Mouse (Mus musculus): ENCODE results near the gene Rab17. TPM values are rescaled to one million over a fixed set of nuclear protein-coding genes. Genes with fewer than 3 reads are reported as not detected.

The Rab17 gene
- polyA plus RNA-seq, 1 experiment from 2014 or later, result not detected

GRCm38 (mm10) chr1:90927308-90927707, 42.2 kb downstream of the Rab17 start:
- Histone ChIP-seq H3K27me3 (peaks cover 11% of the 10 kb centered on the region), H3K27ac (no peak overlapping the region), H3K36me3 (ENCODE audit: poor library complexity, severe bottlenecking) (no peaks in the 10 kb centered on the region), H3K4me1 (peaks cover 8% of the 10 kb centered on the region), H3K9ac (no peak overlapping the region), H3K9me3 (replicated peaks) (no peaks in the 10 kb centered on the region), H3K4me2 (no peak overlapping the region), H3K4me3 (no peak overlapping the region)
- WGBS, result 56% methylated on average over 15 of the region's 15 CpGs
- no peak for ATAC-seq

DNA sequence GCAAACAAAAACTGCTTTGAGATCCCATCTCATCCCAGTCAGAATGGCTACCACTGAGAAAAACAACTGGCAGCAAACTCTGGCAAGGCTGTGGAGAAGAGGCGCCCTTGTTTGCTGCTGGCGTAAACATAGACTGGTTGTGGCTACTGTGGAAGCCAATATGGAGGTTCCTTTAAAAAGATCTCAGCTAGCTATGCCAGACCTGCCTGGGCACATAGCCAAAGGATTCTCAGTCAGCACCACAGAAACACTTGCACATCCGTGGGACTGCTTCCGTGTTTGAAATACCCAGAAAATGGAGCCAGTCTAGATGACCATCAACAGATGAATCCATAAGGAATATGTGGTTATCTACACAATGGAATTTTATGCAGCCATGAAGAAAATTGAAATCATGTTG, 43.4 kb downstream of the Rab17 start:
- WGBS, result 78% methylated on average over 4 of the region's 4 CpGs
- Histone ChIP-seq H3K9me3 (replicated peaks) (no peaks in the 10 kb centered on the region), H3K4me1 (peaks cover 8% of the 10 kb centered on the region), H3K27ac (no peak overlapping the region), H3K9ac (no peak overlapping the region), H3K4me3 (no peak overlapping the region), H3K27me3 (peaks cover 11% of the 10 kb centered on the region), H3K36me3 (ENCODE audit: poor library complexity, severe bottlenecking) (no peaks in the 10 kb centered on the region), H3K4me2 (no peak overlapping the region)
- no peak for ATAC-seq

DNA sequence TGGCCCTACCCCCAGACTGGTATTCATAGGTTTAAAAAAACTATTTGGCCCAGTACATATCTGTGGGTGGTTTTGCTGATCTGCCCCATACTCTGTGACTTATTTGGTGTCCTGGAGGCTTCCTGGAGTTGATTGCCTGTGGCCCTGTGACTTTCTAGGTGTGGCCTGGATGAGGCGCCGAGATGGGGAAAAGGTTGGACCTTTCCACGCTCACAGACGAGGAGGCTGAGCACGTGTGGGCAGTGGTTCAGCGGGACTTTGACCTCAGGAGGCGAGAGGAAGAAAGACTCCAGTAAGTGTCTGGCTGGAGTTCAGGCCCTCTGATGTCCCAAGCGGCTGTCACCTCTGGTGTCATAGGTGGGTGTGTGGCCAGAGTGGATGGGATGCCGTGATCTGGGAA, 47.8 kb downstream of the Rab17 start:
- no peaks in the 10 kb centered on the region for H3K36me3 ChIP-seq (ENCODE audit: poor library complexity, severe bottlenecking)
- H3K27me3 ChIP-seq, result no peaks in the 10 kb centered on the region
- no peak overlapping the region for H3K4me3 ChIP-seq
- H3K4me1 ChIP-seq, result no peaks in the 10 kb centered on the region
- no peak overlapping the region for H3K27ac ChIP-seq
- no peak overlapping the region for H3K9ac ChIP-seq
- H3K9me3 ChIP-seq (replicated peaks), result peaks cover 6% of the 10 kb centered on the region; the same call in 1 of the 2 replicates
- no peak overlapping the region for H3K4me2 ChIP-seq
- 93% methylated on average over 9 of the region's 9 CpGs for WGBS
- no peak for ATAC-seq

- H3K27ac ChIP-seq, result no peak overlapping the region
- WGBS, result 53% methylated on average over 6 of the region's 6 CpGs
- peaks cover 8% of the 10 kb centered on the region; the same call in 1 of the 2 replicates for H3K4me1 ChIP-seq
- no peak overlapping the region for H3K4me3 ChIP-seq
- ATAC-seq, result no peak
- no peak overlapping the region for H3K9ac ChIP-seq
- peaks cover 18% of the 10 kb centered on the region for H3K27me3 ChIP-seq
- H3K9me3 ChIP-seq (replicated peaks), result peaks cover 6% of the 10 kb centered on the region; the same call in 1 of the 2 replicates
- H3K4me2 ChIP-seq, result no peak overlapping the region
- no peaks in the 10 kb centered on the region for H3K36me3 ChIP-seq (ENCODE audit: poor library complexity, severe bottlenecking)
Observed at GRCm38 (mm10) chr1:90917509-90917908, 52.0 kb downstream of the Rab17 start.

- Histone ChIP-seq H3K9ac (peak within 1 kb of the TSS; percentile 43; the same call in 1 of the 2 replicates), H3K4me3 (peak within 1 kb of the TSS; percentile 15; the same call in 1 of the 2 replicates), H3K36me3 (ENCODE audit: poor library complexity, severe bottlenecking) (no peaks in the 10 kb centered on the region), H3K27me3 (peaks cover 21% of the 10 kb centered on the region), H3K27ac (no peak within 1 kb of the TSS), H3K4me2 (peak within 1 kb of the TSS; percentile 51), H3K4me1 (peaks cover 8% of the 10 kb centered on the region; the same call in 1 of the 2 replicates), H3K9me3 (replicated peaks) (peaks cover 6% of the 10 kb centered on the region; the same call in 1 of the 2 replicates)
- no peak for ATAC-seq
- WGBS, result 6% methylated on average over 17 of the region's 18 CpGs
Observed at GRCm38 (mm10) chr1:90914948-90915569, 54.4 kb downstream of the Rab17 start, which contains the start of gene Mlph. TSS of gene Mlph (plus strand) at chr1:90915085.

- H3K4me3 ChIP-seq, result no peak overlapping the region
- H3K27ac ChIP-seq, result no peak overlapping the region
- no peak overlapping the region for H3K4me2 ChIP-seq
- peaks cover 8% of the 10 kb centered on the region; the same call in 1 of the 2 replicates for H3K4me1 ChIP-seq
- H3K27me3 ChIP-seq, result peaks cover 21% of the 10 kb centered on the region
- no peak for ATAC-seq
- H3K9me3 ChIP-seq (replicated peaks), result no peaks in the 10 kb centered on the region
- 82% methylated on average over 6 of the region's 6 CpGs for WGBS
- no peak overlapping the region for H3K9ac ChIP-seq
- no peaks in the 10 kb centered on the region for H3K36me3 ChIP-seq (ENCODE audit: poor library complexity, severe bottlenecking)
Observed at GRCm38 (mm10) chr1:90913231-90913630, 56.2 kb downstream of the Rab17 start.

DNA sequence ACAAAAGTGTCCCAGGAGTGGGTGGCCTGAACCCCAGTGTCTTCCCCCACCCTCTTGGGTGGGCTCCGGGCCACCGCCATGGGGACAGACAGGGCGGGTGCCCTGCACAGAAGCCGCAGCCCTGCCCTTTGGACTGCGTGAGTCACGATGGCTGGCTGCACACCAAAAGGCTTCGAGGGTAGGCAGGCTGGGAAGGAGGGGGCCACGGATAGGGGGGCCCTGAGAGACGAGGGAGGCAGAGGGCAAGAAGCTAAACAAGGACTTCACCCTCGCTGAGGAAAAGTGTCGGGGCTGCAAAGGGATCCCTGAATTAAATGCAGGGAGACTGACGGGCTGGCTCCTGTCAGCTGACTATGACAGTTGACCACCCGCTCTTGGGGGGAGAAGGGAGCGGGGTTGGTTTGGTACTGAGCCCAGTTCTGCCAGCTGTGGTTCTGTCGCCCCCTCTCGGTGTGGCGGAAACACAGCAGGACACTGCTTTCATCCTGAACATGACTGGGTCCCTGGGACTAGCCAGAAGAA, 59.8 kb downstream of the Rab17 start:
- H3K36me3 ChIP-seq (ENCODE audit: poor library complexity, severe bottlenecking), result no peaks in the 10 kb centered on the region
- H3K9me3 ChIP-seq (replicated peaks), result no peaks in the 10 kb centered on the region
- no peak overlapping the region for H3K4me2 ChIP-seq
- no peak overlapping the region for H3K9ac ChIP-seq
- H3K27ac ChIP-seq, result no peak overlapping the region
- peaks cover under 1% of the 10 kb centered on the region; the same call in 1 of the 2 replicates for H3K4me1 ChIP-seq
- 36% methylated on average over 17 of the region's 17 CpGs for WGBS
- ATAC-seq, result no peak
- no peak overlapping the region for H3K4me3 ChIP-seq
- H3K27me3 ChIP-seq, result peaks cover 8% of the 10 kb centered on the region

GRCm38 (mm10) chr1:90909161-90909560, 60.3 kb downstream of the Rab17 start:
- no peaks in the 10 kb centered on the region for H3K4me1 ChIP-seq
- H3K27ac ChIP-seq, result no peak overlapping the region
- no peak overlapping the region for H3K9ac ChIP-seq
- H3K36me3 ChIP-seq (ENCODE audit: poor library complexity, severe bottlenecking), result no peaks in the 10 kb centered on the region
- ATAC-seq, result no peak
- peaks cover 2% of the 10 kb centered on the region; the same call in 1 of the 2 replicates for H3K27me3 ChIP-seq
- no peak overlapping the region for H3K4me3 ChIP-seq
- no peaks in the 10 kb centered on the region for H3K9me3 ChIP-seq (replicated peaks)
- no peak overlapping the region for H3K4me2 ChIP-seq

Other genes with a start within 250 kb of the Rab17 start
- 2.2 and 2.3 TPM in 2 replicates for gene Col6a3, start 125.7 kb downstream of the Rab17 start, polyA plus RNA-seq (2015; fragmentation: Nextera tagmentation; extraction: Ambion mirVana)
- 0.04 and 0.09 TPM in 2 replicates for gene Mlph, start 54.6 kb downstream of the Rab17 start, polyA plus RNA-seq (2015; fragmentation: Nextera tagmentation; extraction: Ambion mirVana)
- gene Prlh, start 16.6 kb downstream of the Rab17 start, polyA plus RNA-seq (2015; fragmentation: Nextera tagmentation; extraction: Ambion mirVana), result not detected in 2 replicates
- 21.6 and 22.1 TPM in 2 replicates for gene Lrrfip1, start 29.1 kb upstream of the Rab17 start, polyA plus RNA-seq (2015; fragmentation: Nextera tagmentation; extraction: Ambion mirVana)
- 0.11 and 0.12 TPM in 2 replicates for gene Rbm44, start 175.4 kb upstream of the Rab17 start, polyA plus RNA-seq (2015; fragmentation: Nextera tagmentation; extraction: Ambion mirVana)
- 0.31 and 0.59 TPM in 2 replicates for gene Ramp1, start 210.2 kb upstream of the Rab17 start, polyA plus RNA-seq (2015; fragmentation: Nextera tagmentation; extraction: Ambion mirVana)